Comparison of ENCODE assay signal across 17 mouse cellular contexts in genomic region chr7:44605436-44605835, GRCm38 (mm10). TPM values are rescaled to one million over a fixed set of nuclear protein-coding genes. Genes with fewer than 3 reads are reported as not detected.
DNase-seq lines count a peak whose midpoint lies in the region; ATAC-seq and TF ChIP-seq lines count a peak whose summit lies in the region.
"Had no signal": no experiment of that assay in that cellular context is flagged by ENCODE, and none has a peak within 500 bp of the region (broad histone marks: within the 10 kb centered on the region; RNA-seq: fewer than 3 reads in every experiment).

No protein-coding gene starts in this region.

- 38% methylated on average over 7 of the region's 7 CpGs for WGBS in hindbrain, embryonic 11.5 days
- 33% methylated on average over 7 of the region's 7 CpGs for WGBS in hindbrain, postnatal 0 days
- WGBS in neural tube, embryonic 15.5 days: 41% methylated on average over 7 of the region's 7 CpGs

- DNase-seq in hindbrain, embryonic 11.5 days (ENCODE audit: low spot score): peak; percentile 4
- DNase-seq in hindbrain, postnatal 0 days (ENCODE audit: low spot score): no peak
- peak; percentile 14 for DNase-seq in neural tube, embryonic 10.5 days (ENCODE audit: extremely low spot score, low spot score)
- peak; percentile 20 for DNase-seq in MN1 (ENCODE audit: low spot score)
- no peak for DNase-seq in urinary bladder, postnatal 25 days (ENCODE audit: low spot score)
- no peak for DNase-seq in kidney, adult 9 months
- DNase-seq: adrenal gland, postnatal 10 days; embryo, embryonic 11 days; heart, adult 18-20 months; heart, postnatal 14 days had no signal

- no peak for TF ChIP-seq CTCF in hindbrain, postnatal 0 days (IDR thresholded peaks at IDR 0.05; ENCODE audit: low read depth)

- peaks cover 8% of the 10 kb centered on the region for H3K4me1 ChIP-seq in hindbrain, embryonic 11.5 days (replicated peaks; ENCODE audit: control insufficient read depth, insufficient read depth, low read length)
- H3K4me1 ChIP-seq in hindbrain, postnatal 0 days (ENCODE audit: insufficient read depth, low read length): peaks cover 11% of the 10 kb centered on the region
- H3K4me1 ChIP-seq in neural tube, embryonic 15.5 days: peaks cover 23% of the 10 kb centered on the region; the same call in 1 of the 2 replicates

- H3K4me2 ChIP-seq in hindbrain, embryonic 11.5 days (replicated peaks; ENCODE audit: low read depth, low read length): no peak overlapping the region
- H3K4me2 ChIP-seq in hindbrain, postnatal 0 days (ENCODE audit: low read depth, low read length): no peak overlapping the region
- no peak overlapping the region for H3K4me2 ChIP-seq in neural tube, embryonic 15.5 days
- H3K4me2 ChIP-seq: heart, embryonic 15.5 days had no signal

- H3K36me3 ChIP-seq in hindbrain, embryonic 11.5 days (ENCODE audit: control insufficient read depth, insufficient read depth, low read length): no peaks in the 10 kb centered on the region
- H3K36me3 ChIP-seq in hindbrain, postnatal 0 days (ENCODE audit: insufficient read depth, low read length): no peaks in the 10 kb centered on the region
- no peaks in the 10 kb centered on the region for H3K36me3 ChIP-seq in neural tube, embryonic 15.5 days
- H3K36me3 ChIP-seq: embryonic facial prominence, embryonic 12.5 days; forebrain, embryonic 15.5 days; heart, embryonic 15.5 days had no signal

- H3K9ac ChIP-seq in hindbrain, embryonic 11.5 days (ENCODE audit: low read depth, low read length): no peak overlapping the region
- no peak overlapping the region for H3K9ac ChIP-seq in hindbrain, postnatal 0 days (replicated peaks; ENCODE audit: low read length)
- no peak overlapping the region; the same call in 1 of the 2 replicates for H3K9ac ChIP-seq in neural tube, embryonic 15.5 days (replicated peaks)
- H3K9ac ChIP-seq: embryonic facial prominence, embryonic 12.5 days; forebrain, embryonic 15.5 days; heart, embryonic 15.5 days; hindbrain, embryonic 14.5 days had no signal

- H3K27ac ChIP-seq in hindbrain, embryonic 11.5 days (ENCODE audit: low read depth, low read length): no peak overlapping the region
- no peak overlapping the region for H3K27ac ChIP-seq in hindbrain, postnatal 0 days
- H3K27ac ChIP-seq in neural tube, embryonic 15.5 days (replicated peaks): no peak overlapping the region
- H3K27ac ChIP-seq: embryonic facial prominence, embryonic 12.5 days; forebrain, embryonic 15.5 days; heart, embryonic 15.5 days; hindbrain, embryonic 14.5 days had no signal

- ATAC-seq in hindbrain, embryonic 11.5 days (ENCODE audit: low FRiP score): no peak
- no peak for ATAC-seq in hindbrain, postnatal 0 days
- no peak for ATAC-seq in neural tube, embryonic 15.5 days (ENCODE audit: low FRiP score)
- ATAC-seq: forebrain, embryonic 15.5 days had no signal

- H3K4me3 ChIP-seq in hindbrain, embryonic 11.5 days (ENCODE audit: low read depth, low read length): no peak overlapping the region
- no peak overlapping the region for H3K4me3 ChIP-seq in hindbrain, postnatal 0 days (ENCODE audit: low read length)
- no peak overlapping the region for H3K4me3 ChIP-seq in neural tube, embryonic 15.5 days (replicated peaks)
- H3K4me3 ChIP-seq: embryonic facial prominence, embryonic 12.5 days; forebrain, embryonic 15.5 days; heart, embryonic 15.5 days had no signal

- H3K27me3 ChIP-seq in hindbrain, embryonic 11.5 days (ENCODE audit: control insufficient read depth, insufficient read depth, low read length): peaks cover 30% of the 10 kb centered on the region
- peaks cover 4% of the 10 kb centered on the region; the same call in 1 of the 2 replicates for H3K27me3 ChIP-seq in hindbrain, postnatal 0 days (ENCODE audit: insufficient read depth, low read length)
- H3K27me3 ChIP-seq in neural tube, embryonic 15.5 days (replicated peaks): peaks cover 51% of the 10 kb centered on the region
- H3K27me3 ChIP-seq: CH12.LX had no signal

- no peaks in the 10 kb centered on the region for H3K9me3 ChIP-seq in hindbrain, embryonic 11.5 days (ENCODE audit: control insufficient read depth, low read length)
- no peaks in the 10 kb centered on the region for H3K9me3 ChIP-seq in hindbrain, postnatal 0 days (ENCODE audit: low read length)
- no peaks in the 10 kb centered on the region for H3K9me3 ChIP-seq in neural tube, embryonic 15.5 days (replicated peaks)
- H3K9me3 ChIP-seq: embryonic facial prominence, embryonic 12.5 days; forebrain, embryonic 15.5 days; heart, embryonic 15.5 days had no signal

RNA-seq across cellular contexts. Expression of gene Kcnc3, which starts 15.0 kb away (rescaled TPM):
- polyA plus RNA-seq in hindbrain, embryonic 11.5 days (2014; fragmentation: Nextera tagmentation; extraction: Ambion mirVana): 1.4 and 2.1 TPM in 2 replicates
- 24.7 and 37.0 TPM in 2 replicates for total RNA-seq in hindbrain, postnatal 0 days (2014; rRNA removed)
- polyA plus RNA-seq in hindbrain, postnatal 0 days (2015; fragmentation: Nextera tagmentation; extraction: Ambion mirVana): 8.0 and 8.2 TPM in 2 replicates
- polyA plus RNA-seq in neural tube, embryonic 15.5 days (2015; fragmentation: Nextera tagmentation; extraction: Ambion mirVana): 7.2 and 8.0 TPM in 2 replicates
- total RNA-seq: hematopoietic stem cell, adult 5-6 weeks had no signal

RNA-seq across cellular contexts. Expression of gene Napsa, which starts 33.3 kb away (rescaled TPM):
- 0.28 and 0.66 TPM in 2 replicates for polyA plus RNA-seq in hindbrain, embryonic 11.5 days (2014; fragmentation: Nextera tagmentation; extraction: Ambion mirVana)
- total RNA-seq in hindbrain, postnatal 0 days (2014; rRNA removed): 0.90 TPM in 1 of 2 replicates, not detected in the other
- 0.26 and 0.69 TPM in 2 replicates for polyA plus RNA-seq in hindbrain, postnatal 0 days (2015; fragmentation: Nextera tagmentation; extraction: Ambion mirVana)
- polyA plus RNA-seq in neural tube, embryonic 15.5 days (2015; fragmentation: Nextera tagmentation; extraction: Ambion mirVana): 1.1 and 4.9 TPM in 2 replicates

RNA-seq across cellular contexts. Expression of gene Nr1h2, which starts 51.7 kb away (rescaled TPM):
- 70.8 and 72.7 TPM in 2 replicates for polyA plus RNA-seq in hindbrain, embryonic 11.5 days (2014; fragmentation: Nextera tagmentation; extraction: Ambion mirVana)
- 71.2 and 76.4 TPM in 2 replicates for total RNA-seq in hindbrain, postnatal 0 days (2014; rRNA removed)
- polyA plus RNA-seq in hindbrain, postnatal 0 days (2015; fragmentation: Nextera tagmentation; extraction: Ambion mirVana): 50.5 and 57.6 TPM in 2 replicates
- polyA plus RNA-seq in neural tube, embryonic 15.5 days (2015; fragmentation: Nextera tagmentation; extraction: Ambion mirVana): 54.0 and 62.0 TPM in 2 replicates

RNA-seq across cellular contexts. Expression of gene Pold1, which starts 56.8 kb away (rescaled TPM):
- 40.9 and 43.2 TPM in 2 replicates for polyA plus RNA-seq in hindbrain, embryonic 11.5 days (2014; fragmentation: Nextera tagmentation; extraction: Ambion mirVana)
- total RNA-seq in hindbrain, postnatal 0 days (2014; rRNA removed): 26.3 and 30.0 TPM in 2 replicates
- 17.6 and 18.7 TPM in 2 replicates for polyA plus RNA-seq in hindbrain, postnatal 0 days (2015; fragmentation: Nextera tagmentation; extraction: Ambion mirVana)
- 18.8 and 38.9 TPM in 2 replicates for polyA plus RNA-seq in neural tube, embryonic 15.5 days (2015; fragmentation: Nextera tagmentation; extraction: Ambion mirVana)

Comparison
In these comparisons a context has a peak if more than half of its experiments do, and no peak if none do; other contexts are left out.
1. DNase-seq: peak in hindbrain, embryonic 11.5 days (single experiment), neural tube, embryonic 10.5 days (single experiment) and MN1 (single experiment); none in hindbrain, postnatal 0 days (single experiment), urinary bladder, postnatal 25 days (single experiment) and kidney, adult 9 months (single experiment).